Mouse (Mus musculus) kidney, adult 2 months (tissue): ENCODE measurements at regions not wholly inside any gene's neighbourhood (a gene's known extent, or its start where the extent isn't known, plus 50 kb on each side); places are given as distances from the start of the nearest gene placed in this dataset.

Source experiments
- CTCF ChIP-seq: fragments of 200-500 bp; conservative IDR thresholded peaks from 2 replicates; pipeline ENCODE4 v1.5.1; 2011; ENCODE audit warnings: low read depth, mild to moderate bottlenecking, control low read depth, low read length, moderate library complexity, mixed read lengths; ENCODE audit not compliant: insufficient read depth, insufficient read length
- POLR2A ChIP-seq: fragments of 200-500 bp; IDR thresholded peaks from one replicate; pipeline ENCODE4 v1.6.1; 2011; ENCODE audit warnings: low read depth, low read length, control low read depth

GRCm38 (mm10) chr3:120810048-120810447 is 361.4 kb downstream of the Rwdd3 start:
- TF ChIP-seq POLR2A: no peak
- TF ChIP-seq CTCF: no peak
